Mouse (Mus musculus) MN1 (cell line): ENCODE results near the gene Sipa1l1.
A peak's percentile ranks its signal among the peaks of the same experiment; 100 is the strongest.
"Not testable (repeated sequence)": the region's sequence is repeated elsewhere in the genome, so short reads cannot be mapped to it uniquely, and the experiment has no call there.

Experiments
- DNase-seq: peaks from one replicate; pipeline ENCODE4 v3.0.0-alpha.2; 2016; ENCODE audit warnings: low spot score

Gene Sipa1l1

GRCm38 (mm10) chr12:82478256-82478655, 309.1 kb downstream of the Sipa1l1 start:
- no peak for DNase-seq

GRCm38 (mm10) chr12:82479393-82479792, 310.3 kb downstream of the Sipa1l1 start:
- DNase-seq: no peak

DNA sequence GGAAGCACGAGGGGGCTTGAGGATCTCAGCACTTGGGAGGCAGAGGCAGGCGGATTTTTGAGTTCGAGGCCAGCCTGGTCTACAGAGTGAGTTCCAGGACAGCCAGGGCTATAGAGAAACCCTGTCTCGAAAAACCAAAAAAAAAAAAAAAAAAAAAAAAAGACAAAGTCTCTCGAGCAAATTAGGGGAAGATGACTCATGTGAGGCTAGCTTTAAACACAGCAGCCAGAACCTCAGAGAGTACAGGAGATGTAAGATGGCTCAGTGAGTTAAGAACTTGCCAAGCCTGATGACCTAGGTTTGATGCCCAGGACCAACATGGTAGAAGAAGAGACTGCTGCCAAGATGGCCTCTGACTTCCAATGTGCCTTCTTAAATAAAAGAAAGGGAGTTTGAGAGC, 311.3 kb downstream of the Sipa1l1 start:
- not testable (repeated sequence) for DNase-seq

- DNase-seq: no peak
Measured at GRCm38 (mm10) chr12:82485466-82485865, 316.3 kb downstream of the Sipa1l1 start.

GRCm38 (mm10) chr12:82486829-82487560, 317.9 kb downstream of the Sipa1l1 start:
- DNase-seq: no peak

- no peak for DNase-seq
Measured at GRCm38 (mm10) chr12:82489093-82489492, 320.0 kb downstream of the Sipa1l1 start.

DNA sequence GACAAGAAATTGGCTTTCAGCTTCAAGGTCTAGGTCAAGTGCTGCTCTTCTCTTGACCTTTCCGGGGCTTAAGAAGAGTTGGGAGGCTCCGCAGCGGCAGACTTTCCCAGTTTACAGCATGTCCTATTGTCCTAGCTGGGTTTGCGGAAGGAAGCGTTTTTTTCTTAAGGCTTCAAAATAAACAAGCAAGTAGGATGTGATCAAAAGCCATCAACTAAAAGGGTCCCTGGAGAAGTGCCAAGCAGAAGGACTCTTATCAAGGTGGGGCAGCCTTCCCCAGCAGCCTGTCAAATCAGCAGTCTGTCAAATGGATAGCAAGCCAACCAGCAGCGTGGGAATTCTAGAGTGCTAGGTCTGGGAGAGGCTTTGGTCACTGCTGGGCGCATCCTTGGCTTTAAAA, 320.5 kb downstream of the Sipa1l1 start:
- no peak for DNase-seq

- no peak for DNase-seq
Measured at GRCm38 (mm10) chr12:82492456-82492855, 323.3 kb downstream of the Sipa1l1 start.

DNA sequence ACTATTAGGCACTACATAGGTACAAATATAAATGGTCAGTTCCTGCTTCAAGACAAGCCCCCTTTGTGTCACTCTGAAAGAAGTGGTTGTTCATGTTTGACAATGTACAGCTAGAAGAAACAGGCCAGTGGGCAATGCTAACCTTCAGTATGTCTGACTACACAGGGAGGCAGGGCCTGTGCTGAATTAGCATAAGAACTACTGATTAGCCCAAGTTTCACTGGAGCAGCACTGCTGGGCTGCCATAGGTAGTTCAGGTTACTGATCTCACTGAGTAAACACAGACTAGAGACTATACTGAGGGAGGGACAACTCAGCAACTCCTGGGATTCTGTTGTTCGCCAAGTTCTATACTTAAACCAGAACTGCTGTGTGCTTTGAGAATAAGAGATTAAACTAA, 324.1 kb downstream of the Sipa1l1 start:
- not testable (repeated sequence) for DNase-seq

DNA sequence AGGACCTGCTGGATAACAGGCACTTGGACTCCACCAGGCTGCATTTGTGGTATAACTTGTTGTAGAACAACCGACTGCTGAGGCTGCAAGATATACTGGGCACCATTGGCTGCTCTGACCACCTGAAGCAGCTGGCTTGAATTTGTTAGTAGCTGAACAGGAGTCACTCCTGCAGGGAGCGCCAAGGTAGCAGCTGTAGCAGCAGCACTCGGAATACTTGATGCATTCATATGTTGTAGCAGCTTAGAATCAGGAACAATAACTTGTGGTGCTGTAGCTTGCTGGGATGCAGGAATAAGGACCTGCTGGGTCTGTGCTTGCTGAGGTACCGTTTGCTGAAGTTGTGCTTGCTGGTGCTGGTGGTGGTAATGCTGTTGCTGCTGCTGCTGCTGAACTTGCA, 326.8 kb downstream of the Sipa1l1 start:
- DNase-seq: no peak

DNA sequence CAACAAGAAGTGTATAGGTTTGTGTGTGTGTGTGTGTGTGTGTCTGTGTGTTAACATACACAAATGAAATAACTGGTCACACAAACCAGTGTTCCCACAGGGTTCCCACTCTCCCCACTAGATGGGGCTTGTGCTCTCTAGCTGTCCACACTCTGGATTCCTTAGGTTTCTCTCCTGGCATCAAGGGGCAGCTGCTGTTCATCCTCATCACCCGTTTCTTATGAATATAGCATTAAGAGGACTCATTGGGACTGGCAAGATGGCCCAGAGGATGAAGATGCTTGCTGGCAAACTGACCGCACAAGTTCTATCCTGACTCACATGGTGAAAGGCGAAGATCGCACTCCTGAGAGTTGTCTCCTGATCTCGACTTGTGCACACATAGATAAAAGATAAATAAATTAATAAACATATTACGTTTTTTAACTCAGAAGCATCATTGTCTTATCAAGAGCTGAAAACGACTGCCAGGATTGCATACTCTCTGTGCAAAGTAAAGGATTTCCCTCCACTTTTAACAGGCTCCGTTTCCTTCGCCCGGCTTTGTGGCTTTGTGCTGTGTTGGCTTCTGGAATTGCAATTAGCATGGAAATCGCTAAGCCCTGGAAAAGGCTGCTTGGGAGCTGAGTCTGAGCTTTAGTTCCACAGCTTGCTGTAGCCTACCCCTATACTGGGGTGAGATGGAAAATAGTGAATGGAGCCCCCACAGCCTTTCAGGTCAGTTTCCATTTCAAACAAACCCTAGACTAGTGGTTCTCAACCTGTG, 328.9 kb downstream of the Sipa1l1 start:
- peak; percentile 75 for DNase-seq

GRCm38 (mm10) chr12:82498701-82499100, 329.6 kb downstream of the Sipa1l1 start:
- DNase-seq: no peak

- no peak for DNase-seq
Measured at GRCm38 (mm10) chr12:82499731-82500130, 330.6 kb downstream of the Sipa1l1 start.
